Mouse (Mus musculus) megakaryocyte-erythroid progenitor cell, adult 5 weeks (primary cell): ENCODE results near the gene Tmem163. TPM values are rescaled to one million over a fixed set of nuclear protein-coding genes. Genes with fewer than 3 reads are reported as not detected.

Experiments
- polyA plus RNA-seq: library from polyadenylated mRNA; stranded (reverse); fragments of >175 nt; gene quantifications from 2 replicates; pipeline ENCODE4 v1.2.3, GENCODE M21; 2012

Gene Tmem163
- 0.29 and 0.69 TPM in 2 replicates for polyA plus RNA-seq

GRCm38 (mm10) chr1:127679498-127680133 is at the start of gene Tmem163:
TSS of gene Tmem163 (minus strand) at chr1:127679548.

GRCm38 (mm10) chr1:127729096-127729495 is 49.7 kb upstream of the Tmem163 start, which contains the start of gene Acmsd:
TSS of gene Acmsd (plus strand) at chr1:127729413.

Other genes starting within 250 kb of the Tmem163 start
- 0.06 and 0.15 TPM in 2 replicates for gene Acmsd, start 49.9 kb upstream of the Tmem163 start, polyA plus RNA-seq
- 7.1 and 8.3 TPM in 2 replicates for gene Ccnt2, start 94.6 kb upstream of the Tmem163 start, polyA plus RNA-seq
- gene Map3k19, start 175.5 kb upstream of the Tmem163 start, polyA plus RNA-seq = 0.02 TPM in 2 replicates
- 16.2 and 19.9 TPM in 2 replicates for gene Rab3gap1, start 189.2 kb upstream of the Tmem163 start, polyA plus RNA-seq